Mouse (Mus musculus) hindbrain, postnatal 0 days (tissue): Measurements from ENCODE around the gene AI661453. TPM values are rescaled to one million over a fixed set of nuclear protein-coding genes. Genes with fewer than 3 reads are reported as not detected.

Source experiments
- ATAC-seq: fragments of 200-750 bp; cut with Nextera tagmentation; 2 replicates; pipeline ENCODE4 v1.8.0; 2017; ENCODE audit warnings: mild to moderate bottlenecking, moderate TSS enrichment, moderate library complexity
- DNase-seq: peaks from one replicate; pipeline ENCODE4 v3.0.0-alpha.2; 2015; ENCODE audit warnings: low spot score
- H3K27ac ChIP-seq: fragments of 300-500 bp; sonication (generic); 2 replicates; pipeline ENCODE4 v1.5.1; 2014; ENCODE audit warnings: mild to moderate bottlenecking
- H3K27me3 ChIP-seq: fragments of 300-500 bp; sonication (generic); 2 replicates; pipeline ENCODE4 v1.6.1; 2014; ENCODE audit warnings: low read length, mixed read lengths; ENCODE audit not compliant: insufficient read depth
- H3K36me3 ChIP-seq: fragments of 300-500 bp; sonication (generic); 2 replicates; pipeline ENCODE4 v1.6.1; 2014; ENCODE audit warnings: low read length, mixed read lengths; ENCODE audit not compliant: insufficient read depth
- H3K4me1 ChIP-seq: fragments of 300-500 bp; sonication (generic); 2 replicates; pipeline ENCODE4 v1.6.1; 2014; ENCODE audit warnings: antibody characterized with exemption, low read length, mixed read lengths; ENCODE audit not compliant: insufficient read depth
- H3K4me2 ChIP-seq: fragments of 300-500 bp; sonication (generic); 2 replicates; pipeline ENCODE4 v1.6.1; 2014; ENCODE audit warnings: low read depth, mild to moderate bottlenecking, low read length, moderate library complexity, mixed read lengths
- H3K4me3 ChIP-seq: fragments of 300-500 bp; sonication (generic); 2 replicates; pipeline ENCODE4 v1.5.1; 2014; ENCODE audit warnings: low read length
- H3K9ac ChIP-seq: fragments of 300-500 bp; sonication (generic); replicated peaks from 2 replicates; pipeline ENCODE4 v1.6.1; 2014; ENCODE audit warnings: mild to moderate bottlenecking, low read length, moderate library complexity, mixed read lengths
- H3K9me3 ChIP-seq: fragments of 300-500 bp; sonication (generic); 2 replicates; pipeline ENCODE4 v1.6.1; 2016; ENCODE audit warnings: low read length, mixed read lengths
- CTCF ChIP-seq: IDR thresholded peaks from 2 replicates; pipeline ENCODE4 v1.5.1; 2016; ENCODE audit warnings: antibody characterized with exemption, control low read depth, low read depth
- WGBS: fragments of 180-500 bp; shearing (Covaris S2); extraction: QIAGEN DNeasy Blood & Tissue Kit; methylation state at CpG from one replicate; pipeline ENCODE4 v1.1.7; 2014; 5-methylcytosine and 5-hydroxymethylcytosine counted together
- polyA plus RNA-seq: library from polyadenylated mRNA; unstranded; fragments of >200 nt; fragmentation: Nextera tagmentation; extraction: Ambion mirVana; gene quantifications from 2 replicates; pipeline ENCODE4 v1.2.1, GENCODE M21; 2015
- total RNA-seq: library from RNA; depleted of rRNA; stranded (reverse); fragments of >200 nt; gene quantifications from 2 replicates; pipeline ENCODE4 v1.2.3, GENCODE M21; 2014; rRNA removed

The AI661453 gene
- total and polyA plus RNA-seq, 2 experiments from 2014 or later = 0.14 to 0.52 TPM

DNA sequence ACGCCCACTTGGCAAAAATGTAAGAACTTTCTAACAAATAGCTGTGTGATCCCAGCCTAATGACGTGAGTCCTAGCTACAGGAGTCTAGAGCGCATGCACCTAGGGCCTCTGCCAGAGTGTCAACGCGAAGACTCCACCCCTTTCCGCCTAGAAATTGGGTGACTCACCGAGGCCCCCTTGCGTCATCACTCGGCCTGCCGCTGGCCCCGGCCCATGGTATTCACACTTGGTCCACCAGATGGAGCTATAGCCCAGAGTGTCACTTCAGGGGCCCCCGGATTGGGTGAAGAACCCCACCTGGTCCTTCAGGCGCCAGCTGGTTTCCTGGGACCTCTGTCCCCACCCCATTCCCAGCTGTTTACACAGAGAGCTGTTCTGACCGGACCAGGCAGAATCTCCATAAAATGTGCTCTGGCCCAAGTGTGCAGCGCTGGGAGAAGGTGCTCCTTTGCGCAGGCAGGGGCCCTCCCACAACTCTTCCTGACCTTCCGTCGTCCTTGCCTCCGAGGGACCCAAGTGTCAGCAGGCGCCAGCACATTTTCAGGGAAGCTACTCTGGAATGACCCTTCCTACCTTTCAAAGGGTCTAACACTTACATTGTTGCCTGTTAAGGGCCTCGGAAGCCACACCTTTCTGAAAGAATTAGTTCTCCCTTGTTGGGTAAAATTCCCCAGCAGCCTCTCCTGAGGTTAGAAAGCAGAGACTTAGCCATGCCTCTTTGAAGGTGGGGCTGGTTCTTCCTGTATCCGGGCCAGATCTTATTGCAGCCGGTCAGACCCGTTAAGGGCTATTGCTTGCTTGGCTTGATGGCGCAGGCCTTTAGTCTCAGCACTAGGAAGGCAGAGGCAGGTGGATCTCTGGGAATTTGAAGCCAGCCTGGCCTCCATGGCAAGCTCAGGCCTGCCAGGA, 75.0 kb downstream of the AI661453 start:
- Histone ChIP-seq H3K9me3 (no peaks in the 10 kb centered on the region), H3K27me3 (no peaks in the 10 kb centered on the region), H3K4me3 (no peak overlapping the region), H3K9ac (no peak overlapping the region), H3K36me3 (no peaks in the 10 kb centered on the region), H3K27ac (peak overlapping the region; percentile 66), H3K4me1 (no peaks in the 10 kb centered on the region; the same call in 1 of the 2 replicates), H3K4me2 (peak overlapping the region; percentile 32)
- peak; percentile 90 for TF ChIP-seq CTCF
- DNase-seq (peak; percentile 94), ATAC-seq (peak; percentile 95)
- whole genome bisulfite sequencing = 18% methylated on average over 25 of the region's 25 CpGs

DNA sequence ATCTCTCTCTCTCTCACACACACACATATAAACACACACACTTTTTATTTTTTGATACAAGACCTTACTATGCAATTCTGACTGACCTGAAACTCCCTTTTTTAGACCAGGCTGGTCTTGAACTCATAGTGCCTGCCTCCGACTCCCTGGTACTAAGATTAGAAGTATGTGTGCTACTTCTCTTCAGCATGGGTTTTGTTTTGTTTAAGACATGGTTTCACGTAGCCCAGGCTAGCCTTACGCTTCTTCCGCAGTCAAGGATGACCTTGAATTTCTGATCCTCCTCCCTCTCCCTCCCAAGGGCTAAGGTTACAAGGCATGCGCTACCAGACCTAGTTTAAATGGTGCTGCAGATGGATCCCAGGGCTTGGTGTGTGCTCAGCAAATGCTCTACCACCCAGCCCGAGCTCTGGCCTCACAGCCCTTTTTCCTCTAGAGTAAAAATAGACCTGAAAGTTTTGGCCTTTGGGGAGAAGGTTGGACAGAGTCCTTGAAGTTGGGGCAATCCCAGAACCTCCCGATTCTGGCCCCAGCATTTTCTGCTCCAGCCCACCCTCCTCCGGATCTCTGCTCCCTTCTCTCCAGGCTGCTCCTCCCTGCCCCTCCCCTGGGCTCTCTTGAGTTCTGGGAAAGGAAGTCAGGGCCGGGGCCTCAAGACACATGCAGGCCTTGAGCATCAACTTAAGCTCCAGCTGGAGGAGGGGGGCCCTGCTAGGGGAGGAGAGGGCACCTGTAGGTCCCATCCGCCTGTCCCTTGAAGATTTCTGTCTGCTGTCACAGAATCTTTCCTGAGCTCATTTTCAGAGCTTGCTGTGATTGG, 76.8 kb downstream of the AI661453 start:
- Histone ChIP-seq H3K4me2 (no peak overlapping the region), H3K4me3 (no peak overlapping the region), H3K27ac (no peak overlapping the region), H3K4me1 (no peaks in the 10 kb centered on the region), H3K9ac (no peak overlapping the region), H3K36me3 (no peaks in the 10 kb centered on the region), H3K27me3 (no peaks in the 10 kb centered on the region), H3K9me3 (no peaks in the 10 kb centered on the region)
- TF ChIP-seq CTCF = no peak
- no peak for ATAC-seq
- 70% methylated on average over 10 of the region's 10 CpGs for WGBS
- no peak for DNase-seq

DNA sequence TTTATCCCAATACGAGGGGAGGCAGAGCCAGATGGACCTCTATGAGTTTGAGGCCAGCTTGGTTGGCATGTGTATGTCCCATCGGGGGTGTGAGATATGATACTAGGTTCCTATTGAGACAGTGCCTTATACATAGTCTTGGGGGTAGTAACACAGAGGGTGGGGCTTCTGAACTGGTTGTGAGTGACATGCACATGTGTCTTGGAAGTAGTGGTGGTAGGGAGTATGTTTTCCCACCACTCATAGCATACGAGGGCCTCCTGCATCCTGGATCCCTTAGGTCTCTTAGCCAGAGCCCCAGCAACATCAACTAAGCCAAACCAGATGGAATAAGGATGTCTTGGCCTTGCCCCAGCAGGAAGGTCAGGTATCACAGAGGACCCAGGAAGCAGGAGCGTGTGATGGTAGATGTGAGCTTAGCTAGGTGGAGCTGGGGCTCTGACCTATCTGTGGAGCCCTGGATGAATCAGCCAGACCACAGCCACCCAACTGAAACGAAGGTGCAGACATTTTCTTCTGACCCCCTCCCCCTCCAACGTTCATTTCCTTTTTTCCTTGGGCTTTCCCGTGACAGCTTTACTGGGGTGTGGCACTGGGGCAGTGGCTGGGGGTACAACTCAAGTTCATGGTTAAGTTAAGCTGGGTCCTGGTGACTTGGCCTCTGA, 78.9 kb downstream of the AI661453 start:
- ATAC-seq (no peak), DNase-seq (no peak)
- TF ChIP-seq CTCF = no peak
- 82% methylated on average over 7 of the region's 7 CpGs for WGBS
- no peaks in the 10 kb centered on the region for H3K36me3 ChIP-seq
- H3K4me2 ChIP-seq = no peak overlapping the region
- no peaks in the 10 kb centered on the region for H3K9me3 ChIP-seq
- no peak overlapping the region for H3K9ac ChIP-seq
- no peak overlapping the region for H3K4me3 ChIP-seq
- no peaks in the 10 kb centered on the region for H3K4me1 ChIP-seq
- H3K27ac ChIP-seq = no peak overlapping the region
- no peaks in the 10 kb centered on the region for H3K27me3 ChIP-seq

DNA sequence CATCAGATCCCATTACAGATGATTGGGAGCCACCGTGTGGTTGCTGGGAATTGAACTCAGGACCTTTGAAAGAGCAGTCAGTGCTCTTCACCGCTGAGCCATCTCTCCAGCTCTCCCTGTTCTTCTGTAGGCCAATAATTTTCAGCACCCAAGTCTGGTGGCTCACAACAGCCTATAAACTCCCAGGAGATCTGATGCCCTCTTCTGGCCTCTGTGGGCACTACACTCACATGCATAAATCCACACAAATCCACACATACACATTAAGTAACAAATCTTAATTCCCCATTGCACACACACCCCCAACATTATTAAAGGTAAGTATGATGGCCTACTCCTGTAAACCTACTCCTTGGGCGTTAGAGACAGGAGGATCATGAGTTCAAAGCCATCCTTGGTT, 79.8 kb downstream of the AI661453 start:
- H3K9me3 ChIP-seq = no peaks in the 10 kb centered on the region
- H3K4me3 ChIP-seq = no peak overlapping the region
- H3K4me2 ChIP-seq = no peak overlapping the region
- no peak for DNase-seq
- no peak for ATAC-seq
- H3K27me3 ChIP-seq = no peaks in the 10 kb centered on the region
- H3K9ac ChIP-seq = no peak overlapping the region
- TF ChIP-seq CTCF = no peak
- WGBS = 95% methylated on average over 3 of the region's 3 CpGs
- H3K36me3 ChIP-seq = no peaks in the 10 kb centered on the region
- 0 out of 2 replicates have a peak, but pooled peaks cover under 1% of the 10 kb centered on the region for H3K4me1 ChIP-seq
- no peak overlapping the region for H3K27ac ChIP-seq

- WGBS = 38% methylated on average over 8 of the region's 8 CpGs
- Histone ChIP-seq H3K27ac (peak overlapping the region; percentile 62), H3K4me2 (no peak overlapping the region), H3K9me3 (no peaks in the 10 kb centered on the region), H3K4me3 (no peak overlapping the region), H3K9ac (no peak overlapping the region), H3K4me1 (peaks cover 12% of the 10 kb centered on the region; the same call in 1 of the 2 replicates), H3K27me3 (no peaks in the 10 kb centered on the region), H3K36me3 (no peaks in the 10 kb centered on the region)
- no peak for TF ChIP-seq CTCF
- DNase-seq = no peak
- ATAC-seq = no peak
Observed at GRCm38 (mm10) chr17:47518205-47518604, 81.8 kb downstream of the AI661453 start.

Other genes starting within 250 kb of the AI661453 start
- 26.6 and 32.9 TPM in 2 replicates for gene Mrps10, start 67.7 kb upstream of the AI661453 start, total RNA-seq
- gene Mrps10, start 67.7 kb upstream of the AI661453 start, polyA plus RNA-seq = 76.9 and 84.9 TPM in 2 replicates
- not detected in 2 replicates for gene Guca1b, start 51.2 kb upstream of the AI661453 start, total RNA-seq
- gene Guca1b, start 51.2 kb upstream of the AI661453 start, polyA plus RNA-seq = 0.14 and 0.42 TPM in 2 replicates
- 0.78 TPM in 1 of 2 replicates, not detected in the other for gene Guca1a, start 36.0 kb upstream of the AI661453 start, total RNA-seq
- 0.69 and 1.4 TPM in 2 replicates for gene Guca1a, start 36.0 kb upstream of the AI661453 start, polyA plus RNA-seq
- gene 1700001C19Rik, start 761 bp downstream of the AI661453 start, total RNA-seq = 1.7 TPM in 1 of 2 replicates, not detected in the other
- gene 1700001C19Rik, start 761 bp downstream of the AI661453 start, polyA plus RNA-seq = 0.45 and 0.81 TPM in 2 replicates
- 17.9 and 22.2 TPM in 2 replicates for gene Taf8, start 65.7 kb downstream of the AI661453 start, total RNA-seq
- 11.8 and 12.3 TPM in 2 replicates for gene Taf8, start 65.7 kb downstream of the AI661453 start, polyA plus RNA-seq
- 55.0 and 63.4 TPM in 2 replicates for gene Ccnd3, start 68.4 kb downstream of the AI661453 start, total RNA-seq
- 69.3 and 71.5 TPM in 2 replicates for gene Ccnd3, start 68.4 kb downstream of the AI661453 start, polyA plus RNA-seq
- gene Bysl, start 174.9 kb downstream of the AI661453 start, total RNA-seq = 20.2 and 25.7 TPM in 2 replicates
- gene Bysl, start 174.9 kb downstream of the AI661453 start, polyA plus RNA-seq = 25.3 and 27.1 TPM in 2 replicates
- 27.9 and 40.9 TPM in 2 replicates for gene Med20, start 175.0 kb downstream of the AI661453 start, total RNA-seq
- 27.3 and 27.9 TPM in 2 replicates for gene Med20, start 175.0 kb downstream of the AI661453 start, polyA plus RNA-seq
- gene Gm20517, start 175.0 kb downstream of the AI661453 start, total RNA-seq = 4.6 and 4.8 TPM in 2 replicates
- 1.2 and 1.6 TPM in 2 replicates for gene Gm20517, start 175.0 kb downstream of the AI661453 start, polyA plus RNA-seq
- 20.7 and 25.5 TPM in 2 replicates for gene Usp49, start 194.1 kb downstream of the AI661453 start, total RNA-seq
- gene Usp49, start 194.1 kb downstream of the AI661453 start, polyA plus RNA-seq = 4.2 and 4.9 TPM in 2 replicates